In the genomic region with DNA sequence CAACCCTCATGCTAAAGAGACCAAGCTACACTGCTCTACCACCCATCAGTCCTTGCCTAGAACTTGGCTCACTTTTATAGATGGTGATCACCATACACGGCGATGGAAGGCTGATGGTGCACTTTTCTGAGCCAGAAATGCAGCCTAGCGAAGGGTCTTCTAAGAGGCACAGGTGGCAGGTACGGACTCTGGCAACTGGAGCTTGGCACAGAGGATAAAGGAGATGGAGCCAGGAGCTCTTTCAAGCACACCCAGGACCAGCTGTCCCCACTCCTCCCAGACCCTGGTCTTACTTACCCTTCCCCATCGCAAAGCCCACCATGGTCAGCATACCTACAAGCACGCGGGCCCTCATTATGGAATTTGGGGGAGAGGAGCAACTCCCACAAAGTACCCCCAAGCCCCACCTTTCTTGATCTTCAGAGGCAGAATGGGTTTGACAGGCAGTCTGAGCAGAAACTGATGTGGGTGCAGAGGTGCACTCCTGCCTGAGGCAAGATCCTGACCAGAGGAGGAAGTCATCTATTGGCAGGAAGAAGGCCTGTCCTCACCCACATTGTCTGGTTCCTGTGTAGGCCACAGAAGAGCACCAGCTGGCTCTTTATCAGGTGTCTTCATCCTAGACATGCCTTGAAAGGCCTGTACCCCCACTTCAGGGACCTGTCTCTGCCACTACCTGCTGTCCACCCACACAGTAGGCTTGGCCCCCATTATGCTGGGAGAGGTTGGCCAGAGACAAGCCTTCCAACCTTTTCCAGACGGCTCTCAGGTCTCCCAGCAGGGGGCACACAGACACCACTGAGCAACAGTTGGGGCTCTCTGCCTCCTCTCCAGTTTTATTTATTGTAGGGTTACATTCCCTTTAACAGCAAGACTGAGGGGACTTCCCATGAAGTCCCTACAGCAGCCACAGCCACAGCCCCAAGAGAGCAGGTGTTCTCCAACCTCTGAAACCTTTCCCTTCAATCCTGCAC, we compare ENCODE assay signal across 8 mouse cellular contexts. TPM values are rescaled to one million over a fixed set of nuclear protein-coding genes. Genes with fewer than 3 reads are reported as not detected.
A peak's percentile ranks its signal among the peaks of the same experiment; 100 is the strongest.
DNase-seq lines count a peak whose midpoint lies in the region; ATAC-seq lines count a peak whose summit lies in the region.

A gene (minus strand): TSS at position 383 of the 974 bp plus-strand sequence.

- no peaks in the 10 kb centered on the region for H3K9me3 ChIP-seq in hindbrain, embryonic 11.5 days (ENCODE audit: control insufficient read depth, low read length)
- H3K9me3 ChIP-seq in hindbrain, embryonic 12.5 days (replicated peaks): no peaks in the 10 kb centered on the region

- H3K4me1 ChIP-seq in hindbrain, embryonic 11.5 days (replicated peaks; ENCODE audit: control insufficient read depth, insufficient read depth, low read length): no peaks in the 10 kb centered on the region; the same call in 1 of the 2 replicates
- peaks cover 7% of the 10 kb centered on the region for H3K4me1 ChIP-seq in hindbrain, embryonic 12.5 days

- ATAC-seq in hindbrain, embryonic 11.5 days (ENCODE audit: low FRiP score): no peak
- no peak for ATAC-seq in hindbrain, embryonic 12.5 days (ENCODE audit: low FRiP score)
- peak; percentile 71 for ATAC-seq in common myeloid progenitor, adult 5-6 weeks (replicated peaks; ENCODE audit: low read depth, poor library complexity, severe bottlenecking)
- peak; percentile 32; the same call in 1 of the 2 replicates for ATAC-seq in monocyte, adult 5-6 weeks (replicated peaks; ENCODE audit: insufficient number of reproducible peaks, low FRiP score, low TSS enrichment, poor library complexity, severe bottlenecking)

- no peaks in the 10 kb centered on the region for H3K27me3 ChIP-seq in hindbrain, embryonic 11.5 days (ENCODE audit: control insufficient read depth, insufficient read depth, low read length)
- H3K27me3 ChIP-seq in hindbrain, embryonic 12.5 days: no peaks in the 10 kb centered on the region

- H3K9ac ChIP-seq in hindbrain, embryonic 11.5 days (ENCODE audit: low read depth, low read length): no peak within 1 kb of the TSS
- no peak within 1 kb of the TSS for H3K9ac ChIP-seq in hindbrain, embryonic 12.5 days

- no peak within 1 kb of the TSS for H3K4me2 ChIP-seq in hindbrain, embryonic 11.5 days (replicated peaks; ENCODE audit: low read depth, low read length)
- H3K4me2 ChIP-seq in hindbrain, embryonic 12.5 days (replicated peaks): no peak within 1 kb of the TSS

- no peak within 1 kb of the TSS for H3K4me3 ChIP-seq in hindbrain, embryonic 11.5 days (ENCODE audit: low read depth, low read length)
- no peak within 1 kb of the TSS for H3K4me3 ChIP-seq in hindbrain, embryonic 12.5 days

- WGBS in hindbrain, embryonic 11.5 days: 87% methylated on average over 8 of the region's 8 CpGs
- 86% methylated on average over 8 of the region's 8 CpGs for WGBS in hindbrain, embryonic 12.5 days

- DNase-seq in hindbrain, embryonic 11.5 days (ENCODE audit: low spot score): peak; percentile 18
- peak; percentile 43 to 59 for DNase-seq in CD8-positive naive resting alpha-beta T cell, adult 2 months (ENCODE audit: low read depth in 2 of 2, low spot score in 2 of 2)
- no peak for DNase-seq in neural tube, embryonic 10.5 days (ENCODE audit: extremely low spot score, low spot score)
- no peak for DNase-seq in layer of hippocampus, adult 9-11 months
- DNase-seq in gastrocnemius, postnatal 10 days: no peak

- no peak within 1 kb of the TSS for H3K27ac ChIP-seq in hindbrain, embryonic 11.5 days (ENCODE audit: low read depth, low read length)
- H3K27ac ChIP-seq in hindbrain, embryonic 12.5 days: no peak within 1 kb of the TSS

- H3K36me3 ChIP-seq in hindbrain, embryonic 11.5 days (ENCODE audit: control insufficient read depth, insufficient read depth, low read length): peaks cover 11% of the 10 kb centered on the region; the same call in 1 of the 2 replicates
- peaks cover 47% of the 10 kb centered on the region for H3K36me3 ChIP-seq in hindbrain, embryonic 12.5 days

RNA-seq across cellular contexts. Expression of the gene that starts here (rescaled TPM):
- 0.89 and 0.96 TPM in 2 replicates for polyA plus RNA-seq in hindbrain, embryonic 11.5 days (2014; fragmentation: Nextera tagmentation; extraction: Ambion mirVana)
- 1.4 and 1.5 TPM in 2 replicates for polyA plus RNA-seq in hindbrain, embryonic 12.5 days (2016; fragmentation: Nextera tagmentation; extraction: Ambion mirVana)
- total RNA-seq in common myeloid progenitor, adult 5-6 weeks (2017): not detected in 2 replicates
- not detected in 3 replicates for total RNA-seq in monocyte, adult 5-6 weeks (2017)
- total RNA-seq in gastrocnemius, postnatal 10 days (2021): under 1 TPM in 1 of 2 experiments, not detected in 1; 0.34 TPM

Comparison
In these comparisons a context has a peak if more than half of its experiments do, and no peak if none do; other contexts are left out.
1. Peak in DNase-seq in hindbrain, embryonic 11.5 days; RNA of the gene not detected or under 1 TPM.
2. Peak in ATAC-seq in common myeloid progenitor, adult 5-6 weeks; RNA of the gene not detected or under 1 TPM.
3. Peak in ATAC-seq in monocyte, adult 5-6 weeks; RNA of the gene not detected or under 1 TPM.
4. DNase-seq: peak in CD8-positive naive resting alpha-beta T cell, adult 2 months (2 of 2); none in neural tube, embryonic 10.5 days (single experiment), layer of hippocampus, adult 9-11 months (single experiment) and gastrocnemius, postnatal 10 days (single experiment).